Mouse (Mus musculus): ENCODE measurements around the gene Lbp.

DNA sequence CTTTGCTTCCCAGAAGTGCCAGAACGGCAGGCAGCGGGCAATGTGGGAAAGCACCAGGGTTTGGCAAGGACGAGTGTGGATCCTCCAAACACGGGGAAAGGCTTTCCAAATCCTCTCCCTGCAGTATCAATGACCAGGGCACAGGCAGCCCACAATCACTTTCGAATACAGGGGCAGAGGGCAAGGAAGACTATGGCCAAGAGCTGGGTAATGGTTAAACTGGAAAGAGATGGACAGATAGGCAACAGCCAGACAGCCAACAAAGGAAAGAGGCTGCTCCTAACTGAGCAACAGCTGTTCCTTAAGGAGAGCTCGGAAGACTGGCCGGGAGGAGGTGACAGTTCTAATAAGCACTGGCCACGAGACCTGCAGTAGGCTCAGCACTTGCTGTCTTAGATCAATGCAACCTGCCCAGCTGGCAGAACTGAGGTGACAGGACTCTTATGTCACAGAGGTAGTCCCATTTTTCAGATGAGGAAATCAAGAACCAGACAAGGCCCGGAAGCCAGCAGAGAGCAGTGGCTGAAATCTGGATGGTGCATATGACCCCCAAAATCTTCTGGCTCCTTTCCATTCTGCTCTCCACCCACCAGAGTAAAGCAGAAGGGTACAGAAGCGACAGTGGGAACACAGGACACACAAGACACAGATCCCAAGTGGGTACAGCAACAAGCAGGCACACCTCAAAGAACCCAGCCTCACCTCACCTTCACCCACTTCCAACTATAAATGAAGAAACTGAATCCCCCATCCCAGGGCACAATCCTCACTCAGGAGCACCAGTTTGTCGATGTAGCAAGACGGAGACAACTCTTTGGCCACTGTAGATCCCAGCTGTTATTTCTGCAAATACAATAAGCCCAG is 53.7 kb downstream of the Lbp start:
- TF ChIP-seq CTCF (IDR thresholded peaks at IDR 0.05; ENCODE audit: low read depth) (no peak), EP300 (IDR thresholded peaks at IDR 0.05; ENCODE audit: low read depth) (no peak)
